Mouse (Mus musculus) CH12.LX (cell line): ENCODE results near the gene Fxr2.

Source experiments
- CHD1 ChIP-seq: IDR thresholded peaks from 2 replicates; pipeline ENCODE4 v1.6.1; 2012; ENCODE audit warnings: low read depth, low read length, improper control_type of control experiment, inconsistent platforms
- CTCF ChIP-seq, 2 experiments: IDR thresholded peaks in 1 of 2; conservative IDR thresholded peaks in 1 of 2; 2 replicates each; pipeline ENCODE4 v1.5.1; 2011 to 2012; ENCODE audit warnings: low read depth in 2 of 2, low read length in 2 of 2, improper control_type of control experiment in 1 of 2, inconsistent platforms in 1 of 2, mild to moderate bottlenecking in 1 of 2, moderate library complexity in 1 of 2
- EP300 ChIP-seq: IDR thresholded peaks from 2 replicates; pipeline ENCODE4 v1.6.1; 2011; ENCODE audit warnings: low read length, improper control_type of control experiment
- HCFC1 ChIP-seq: IDR thresholded peaks from 2 replicates; pipeline ENCODE4 v1.6.1; 2012; ENCODE audit warnings: low read depth, mild to moderate bottlenecking, inconsistent platforms, low read length, improper control_type of control experiment
- JUN ChIP-seq: IDR thresholded peaks from 2 replicates; pipeline ENCODE4 v1.6.1; 2011; ENCODE audit warnings: low read depth, mild to moderate bottlenecking, low read length, improper control_type of control experiment, moderate library complexity; ENCODE audit not compliant: insufficient read depth
- KAT2A ChIP-seq: IDR thresholded peaks from 2 replicates; pipeline ENCODE4 v1.6.1; 2012; ENCODE audit warnings: low read length, improper control_type of control experiment, inconsistent platforms; ENCODE audit not compliant: insufficient replicate concordance
- MAZ ChIP-seq: IDR thresholded peaks from 2 replicates; pipeline ENCODE4 v1.6.1; 2012; ENCODE audit warnings: low read depth, mild to moderate bottlenecking, inconsistent platforms, low read length, improper control_type of control experiment, moderate library complexity
- POLR2A ChIP-seq: IDR thresholded peaks from 2 replicates; pipeline ENCODE4 v1.6.1; 2011; ENCODE audit warnings: low read depth, mild to moderate bottlenecking, improper control_type of control experiment, low read length
- RAD21 ChIP-seq: IDR thresholded peaks from 2 replicates; pipeline ENCODE4 v1.6.1; 2011; ENCODE audit warnings: low read depth, mild to moderate bottlenecking, low read length, improper control_type of control experiment, moderate library complexity

GRCm38 (mm10) chr11:69684936-69685335 lies 52.1 kb downstream of the Fxr2 start:
- TF ChIP-seq MAZ (no peak), CTCF (conservative IDR thresholded peaks at IDR 0.05 in 1 of 2, IDR thresholded peaks at IDR 0.05 in 1 of 2; ENCODE audit: low read depth in 2 of 2, low read length in 2 of 2) (no peak), POLR2A (no peak), RAD21 (no peak), HCFC1 (no peak), KAT2A (no peak), JUN (no peak), EP300 (no peak), CHD1 (no peak)
